Mouse (Mus musculus): ENCODE results near the gene Wwox.

Gene Wwox

DNA sequence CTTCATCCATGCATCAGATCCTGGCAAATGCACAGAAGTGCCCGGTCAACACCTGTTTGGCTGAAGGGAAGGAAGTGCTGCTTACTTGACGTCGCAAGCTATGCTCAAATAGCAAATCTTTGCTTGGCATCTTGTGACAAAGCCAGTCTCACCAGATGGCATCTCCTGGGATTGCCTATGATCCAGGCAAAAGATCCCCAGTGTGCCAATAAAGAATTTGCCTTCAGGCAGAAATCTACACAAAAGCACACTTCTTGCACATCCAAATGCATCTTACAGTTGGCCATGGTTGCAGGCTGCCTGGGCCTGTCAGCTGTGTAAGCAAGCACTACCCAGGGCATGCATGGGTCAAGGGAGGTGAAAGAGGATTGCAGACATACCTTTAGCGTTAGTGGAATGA, 773.7 kb downstream of the Wwox start:
- no peak for DNase-seq (ENCODE audit: inconsistent ontology term)

DNA sequence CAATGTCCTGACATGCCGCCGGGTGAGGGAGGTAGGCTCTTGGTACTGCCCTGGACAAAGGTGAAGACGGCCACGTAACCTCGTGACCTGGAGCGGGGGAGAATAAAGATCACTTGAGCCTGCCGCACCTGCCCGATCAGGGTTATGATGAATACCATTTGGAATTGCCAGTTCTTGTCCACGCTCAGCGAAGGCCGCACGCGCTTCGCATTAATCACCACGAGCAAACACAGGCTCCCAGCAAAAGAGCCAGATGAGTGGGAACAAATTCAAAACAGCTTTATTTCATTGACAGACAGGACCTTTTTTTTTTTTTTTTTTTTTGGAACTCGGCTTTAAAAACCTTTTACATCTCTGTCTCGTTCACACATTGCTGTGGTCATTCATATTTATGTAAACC, 775.4 kb downstream of the Wwox start:
- no peak for DNase-seq (ENCODE audit: inconsistent ontology term)

DNA sequence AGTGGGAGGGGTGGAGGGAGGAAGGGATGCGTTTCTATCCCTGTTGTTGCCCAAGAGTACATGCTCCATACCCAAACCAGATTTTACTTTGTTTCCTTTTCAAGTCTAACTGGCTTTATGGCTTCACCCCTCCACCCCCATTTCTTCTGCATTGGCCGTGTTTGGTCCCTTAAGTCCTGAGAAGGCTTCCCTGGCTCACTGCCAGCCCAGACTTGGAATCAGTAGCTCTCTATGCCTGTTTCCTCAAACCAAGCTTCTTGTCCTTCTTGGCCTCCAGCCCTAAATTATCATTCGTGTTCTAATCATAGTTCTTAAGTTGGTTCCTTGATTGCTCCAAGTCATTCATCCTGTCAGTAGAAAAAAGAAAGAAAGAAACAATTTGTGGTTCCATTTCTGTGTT, 777.3 kb downstream of the Wwox start:
- DNase-seq (ENCODE audit: inconsistent ontology term) = no peak

DNA sequence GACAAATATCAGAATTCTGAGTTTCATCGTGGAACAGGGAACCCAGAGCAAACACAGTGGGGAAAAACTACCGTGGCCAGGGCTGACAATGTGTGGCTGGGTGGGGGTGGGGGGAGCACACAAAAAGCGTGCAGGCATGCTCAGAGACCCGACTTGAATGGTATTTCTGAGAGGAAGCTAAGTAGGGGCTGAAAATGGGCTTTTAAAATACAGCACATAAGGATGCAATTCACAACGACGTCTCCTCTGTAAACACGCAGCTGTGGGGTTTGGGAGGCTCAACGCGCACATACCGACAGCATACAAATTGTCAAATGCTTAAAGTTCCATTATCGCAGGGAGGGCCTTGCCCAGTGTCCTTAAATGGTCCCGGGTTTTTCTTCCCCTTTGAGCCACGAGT, 783.1 kb downstream of the Wwox start:
- DNase-seq (ENCODE audit: inconsistent ontology term) = no peak

DNA sequence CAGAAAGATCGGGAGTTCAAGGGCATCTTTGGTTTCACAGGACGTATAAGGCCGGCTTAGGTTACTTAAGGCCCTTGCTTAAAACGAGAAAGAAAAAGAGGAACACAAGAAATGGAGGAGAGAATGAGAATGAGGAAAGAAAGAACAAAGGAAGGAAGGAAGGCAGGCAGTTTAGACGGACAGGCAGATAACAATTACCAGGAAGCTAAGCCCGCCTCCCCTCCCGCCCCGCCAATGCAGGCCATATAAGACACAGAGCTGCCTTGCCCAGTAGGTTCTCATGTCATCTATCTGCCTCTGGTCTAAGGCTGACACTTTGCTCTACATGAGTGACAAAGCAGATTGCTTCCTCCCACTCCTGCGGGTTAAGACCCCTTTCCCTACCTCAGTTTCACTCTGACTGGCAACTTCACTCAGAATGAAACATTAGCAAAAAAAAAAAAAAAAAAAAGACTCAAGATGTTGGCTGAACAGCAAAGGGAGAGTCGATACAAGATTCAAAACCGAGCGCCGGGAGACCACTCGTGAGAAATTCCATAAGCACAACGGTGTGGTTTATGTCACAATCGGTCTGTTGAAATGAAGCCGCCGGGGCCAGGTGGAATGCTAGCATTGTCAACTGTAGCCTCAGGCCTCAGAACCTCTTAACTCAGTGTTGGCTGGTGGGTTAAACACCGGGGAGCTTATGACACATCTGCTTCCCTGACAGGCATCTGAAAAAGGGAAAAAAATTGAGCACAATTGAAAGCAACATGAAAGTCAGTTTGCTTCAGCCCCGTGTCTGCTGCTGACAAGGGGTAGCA, 787.5 kb downstream of the Wwox start:
- DNase-seq (ENCODE audit: inconsistent ontology term) = no peak

DNA sequence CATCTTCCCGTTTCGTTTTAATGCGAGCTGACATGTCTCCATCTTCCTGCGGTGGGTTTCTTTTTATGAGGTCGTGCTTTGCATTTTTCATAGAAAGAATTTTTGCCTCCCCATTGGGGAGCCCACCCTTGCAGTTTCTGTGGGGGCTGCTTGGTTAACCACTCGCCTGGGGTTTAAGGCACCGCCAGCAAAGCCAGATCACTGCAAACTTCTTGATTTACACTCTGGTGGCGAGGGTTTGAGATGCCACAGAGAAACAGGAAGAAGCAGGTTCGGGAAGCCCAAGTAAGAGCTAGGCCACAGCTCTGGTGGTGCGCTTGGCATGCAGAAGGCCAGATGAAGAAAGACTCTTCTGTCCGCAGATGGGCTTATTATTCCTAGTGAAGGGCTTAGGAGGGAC, 789.4 kb downstream of the Wwox start:
- DNase-seq (ENCODE audit: inconsistent ontology term) = no peak

DNA sequence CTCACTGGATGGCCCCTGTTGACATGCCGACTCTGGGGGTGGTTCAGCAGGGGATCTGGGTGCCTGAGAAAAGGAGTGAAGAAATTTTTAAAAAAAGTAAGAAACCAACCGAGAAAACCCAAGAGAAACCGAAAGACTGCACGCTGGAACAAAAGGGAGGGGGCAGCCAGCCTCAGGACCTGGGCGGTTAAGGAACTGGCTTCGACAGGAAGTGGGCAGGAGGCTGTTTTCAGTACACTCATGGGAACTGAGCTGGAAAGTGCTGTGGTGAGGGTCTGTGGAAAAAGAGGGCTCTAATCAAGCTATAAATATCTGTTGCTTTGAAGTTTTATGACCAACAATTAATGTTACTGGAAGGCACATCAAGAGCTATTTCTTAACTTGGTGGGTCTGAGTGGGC, 794.6 kb downstream of the Wwox start:
- no peak for DNase-seq (ENCODE audit: inconsistent ontology term)

DNA sequence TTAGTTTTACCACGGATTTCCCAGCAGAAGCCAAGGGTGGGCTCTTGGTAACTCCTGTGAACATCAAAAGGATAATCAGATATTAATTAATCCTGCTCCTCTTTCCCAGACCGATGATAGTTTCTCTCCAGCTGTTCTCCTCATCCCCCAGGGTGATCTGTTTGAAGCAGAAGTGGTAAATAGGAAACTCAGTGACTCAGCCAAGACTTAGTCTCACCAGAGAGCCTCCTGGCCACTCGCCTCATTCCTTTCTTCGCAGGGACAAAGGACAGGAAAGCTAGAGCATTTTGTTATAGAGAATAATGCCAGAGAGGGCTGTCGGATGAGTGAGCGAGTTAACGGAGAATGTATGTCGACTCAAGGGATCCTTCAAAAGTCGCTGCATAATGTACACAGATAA, 798.1 kb downstream of the Wwox start:
- DNase-seq (ENCODE audit: inconsistent ontology term) = peak; percentile 44

DNA sequence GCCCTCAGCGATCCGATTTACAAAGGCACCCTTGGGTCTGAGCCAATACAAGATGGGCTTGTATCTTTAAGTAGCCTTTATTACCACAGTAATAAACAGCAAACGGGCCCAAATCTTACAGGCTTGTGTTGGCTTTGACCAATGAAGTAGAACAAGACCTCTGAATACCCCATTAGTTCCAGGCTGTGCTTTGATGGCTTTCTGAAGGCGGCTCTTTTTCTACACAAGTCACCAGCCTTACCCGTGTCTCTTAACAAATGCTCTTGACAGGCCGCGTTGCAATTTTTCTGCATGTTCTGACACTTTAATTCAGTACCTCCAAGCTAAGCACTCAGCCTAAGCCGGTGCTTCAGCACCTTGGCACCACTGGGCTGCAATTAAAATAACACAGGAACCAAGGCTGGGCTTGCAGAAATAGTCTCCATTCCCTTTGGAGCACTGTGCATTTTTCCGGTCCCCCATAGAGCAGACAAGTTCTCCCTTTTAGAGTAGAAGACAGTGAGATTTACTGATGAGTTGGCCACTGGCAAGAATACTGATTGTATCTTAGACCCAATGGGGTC, 804.1 kb downstream of the Wwox start:
- peak; percentile 10 for DNase-seq (ENCODE audit: inconsistent ontology term)

DNA sequence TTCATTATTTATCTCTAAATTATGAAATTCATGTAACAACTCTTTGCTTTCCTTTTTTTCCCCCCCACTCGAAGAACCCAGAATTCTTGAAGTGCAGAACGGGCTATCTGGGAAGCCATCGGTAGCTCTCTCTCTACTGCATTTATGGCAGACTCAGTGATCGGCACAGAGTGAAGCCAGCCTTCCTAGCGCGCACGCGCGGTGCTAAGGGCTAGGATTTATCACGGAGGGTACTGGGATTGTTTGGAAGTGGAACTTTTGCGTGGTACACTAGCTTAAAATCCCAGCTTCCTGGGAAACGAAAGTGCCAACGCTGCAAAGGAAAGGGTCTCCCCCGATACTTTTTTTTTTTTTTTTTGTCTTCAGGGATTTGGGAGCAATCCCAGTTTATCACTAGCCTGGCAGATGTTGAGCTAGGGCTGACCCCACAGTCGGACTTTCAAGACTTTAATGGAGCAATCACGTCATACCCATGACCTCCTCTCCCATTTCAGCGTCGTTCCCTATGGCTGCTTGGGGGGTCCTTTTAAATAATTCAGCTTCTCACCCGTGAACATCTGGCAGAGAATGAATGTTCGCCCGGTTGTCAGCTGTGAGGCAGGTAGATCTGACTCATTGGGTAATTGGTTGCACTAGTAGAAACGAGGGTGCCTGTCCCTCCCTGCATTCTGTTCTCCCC, 810.4 kb downstream of the Wwox start:
- no peak for DNase-seq (ENCODE audit: inconsistent ontology term)

DNA sequence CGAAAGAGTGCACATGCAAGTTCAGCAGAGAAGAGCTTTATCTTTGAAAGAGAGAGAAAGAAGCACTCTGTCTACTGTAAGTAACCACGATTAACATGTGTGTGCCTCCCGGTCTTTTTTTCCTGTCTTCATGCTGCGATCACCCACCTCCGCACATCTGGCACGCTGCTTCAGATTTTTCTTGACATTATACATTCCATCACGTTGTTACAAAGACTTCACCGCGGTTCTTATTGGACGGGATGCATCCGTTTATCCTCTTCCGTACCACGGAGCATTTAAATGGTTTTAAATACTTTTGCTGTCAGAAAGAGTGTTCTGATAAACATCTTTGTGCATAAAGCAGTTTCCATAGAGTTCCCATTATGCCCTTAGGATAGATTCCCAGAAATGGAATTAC, 816.1 kb downstream of the Wwox start:
- DNase-seq (ENCODE audit: inconsistent ontology term) = no peak

DNA sequence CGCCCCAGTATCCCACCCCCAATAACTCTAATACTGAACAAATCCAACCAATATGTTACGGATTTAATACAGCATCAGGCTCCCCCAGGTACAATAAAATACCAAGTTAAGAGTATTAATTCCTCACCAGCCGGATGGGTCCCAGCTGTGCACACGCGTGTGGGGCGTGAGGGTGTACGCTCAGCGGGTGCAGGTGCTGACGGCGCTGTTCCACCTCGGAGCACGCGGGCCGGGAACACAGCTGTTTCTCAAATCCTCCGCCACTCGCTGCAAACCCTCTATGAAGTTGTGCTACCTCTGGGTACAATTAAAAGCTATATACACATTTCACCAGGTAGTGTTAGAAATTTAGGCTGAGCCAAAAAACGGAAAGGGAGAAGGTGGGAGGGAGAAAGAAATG, 818.0 kb downstream of the Wwox start:
- DNase-seq (ENCODE audit: inconsistent ontology term) = no peak

DNA sequence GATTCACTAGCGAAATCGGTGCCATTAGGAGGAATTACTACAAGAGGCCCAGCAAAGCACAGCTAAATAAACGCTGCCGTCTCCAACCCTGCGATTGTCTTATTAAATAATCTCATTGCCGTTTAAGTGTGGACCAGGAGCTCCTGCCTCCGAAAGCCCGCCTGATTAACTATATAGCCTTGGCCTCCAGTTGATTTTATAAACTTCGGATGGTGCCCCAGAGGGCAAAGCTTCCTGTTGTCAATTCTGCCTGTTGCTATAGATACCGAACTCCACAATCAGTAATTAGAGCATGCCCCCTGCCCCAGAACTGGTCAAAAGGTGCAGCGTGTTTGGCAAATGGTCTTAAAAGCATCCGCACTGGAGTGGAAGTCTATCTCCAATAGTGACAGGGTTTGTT, 820.4 kb downstream of the Wwox start:
- DNase-seq (ENCODE audit: inconsistent ontology term) = no peak

DNA sequence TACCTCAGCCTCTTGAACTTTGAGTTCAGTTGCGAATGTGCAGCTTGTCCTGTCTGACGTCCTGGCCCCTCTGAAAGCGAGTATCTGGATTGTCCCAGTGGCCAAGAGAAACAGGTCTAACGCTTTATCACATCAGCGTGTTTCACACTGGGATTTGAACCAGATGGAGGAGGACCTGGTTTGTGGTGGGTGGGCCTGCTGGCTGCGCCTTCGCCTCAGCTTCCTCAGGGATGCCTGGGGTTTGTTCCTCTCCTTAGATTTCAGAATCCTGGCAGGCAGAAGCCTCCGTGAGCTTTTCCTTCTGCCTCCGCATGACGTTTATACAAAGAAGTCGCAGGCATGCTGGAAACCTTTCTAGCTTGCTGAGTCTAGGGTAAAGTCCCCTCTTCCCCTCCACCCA, 827.7 kb downstream of the Wwox start:
- DNase-seq (ENCODE audit: inconsistent ontology term) = no peak

DNA sequence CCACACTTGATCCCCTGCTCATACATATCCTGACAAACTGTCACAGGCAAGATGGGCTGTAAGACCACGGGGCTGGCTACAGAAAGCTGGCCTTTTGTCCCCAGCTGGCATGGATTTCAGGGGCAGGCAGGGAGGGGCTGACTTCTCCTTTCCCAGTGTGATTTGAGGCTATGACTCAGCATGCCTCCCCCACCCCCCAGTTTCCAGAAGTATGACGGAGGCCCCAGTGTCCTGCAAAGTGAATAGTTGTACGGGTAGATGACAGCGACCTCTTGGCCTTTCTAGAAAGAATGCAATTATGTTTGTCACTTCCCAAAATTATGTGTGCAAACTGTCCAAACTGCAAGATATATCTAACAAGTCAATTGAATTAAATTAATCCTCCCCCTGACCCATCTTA, 830.1 kb downstream of the Wwox start:
- peak; percentile 74 for DNase-seq (ENCODE audit: inconsistent ontology term)

DNA sequence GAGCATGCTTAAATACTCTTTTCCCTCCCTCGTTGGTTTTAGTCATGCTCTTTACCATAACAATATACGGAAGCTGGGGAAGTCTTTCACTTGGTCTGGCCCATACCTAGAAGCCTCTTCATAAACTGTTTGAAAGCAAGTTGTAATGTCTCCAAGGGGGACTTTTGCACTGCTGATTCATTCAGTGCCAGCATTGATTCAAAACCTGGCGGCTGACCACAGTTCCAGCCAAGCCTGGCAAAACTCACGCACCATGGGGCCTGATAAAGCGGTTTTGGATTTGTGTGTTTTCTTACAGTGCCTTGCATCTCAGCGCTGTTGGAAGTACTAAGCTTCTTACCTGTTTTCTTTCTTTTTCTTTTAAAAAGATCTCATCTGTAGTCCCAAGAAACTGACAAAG, 834.5 kb downstream of the Wwox start:
- DNase-seq (ENCODE audit: inconsistent ontology term) = peak; percentile 34

DNA sequence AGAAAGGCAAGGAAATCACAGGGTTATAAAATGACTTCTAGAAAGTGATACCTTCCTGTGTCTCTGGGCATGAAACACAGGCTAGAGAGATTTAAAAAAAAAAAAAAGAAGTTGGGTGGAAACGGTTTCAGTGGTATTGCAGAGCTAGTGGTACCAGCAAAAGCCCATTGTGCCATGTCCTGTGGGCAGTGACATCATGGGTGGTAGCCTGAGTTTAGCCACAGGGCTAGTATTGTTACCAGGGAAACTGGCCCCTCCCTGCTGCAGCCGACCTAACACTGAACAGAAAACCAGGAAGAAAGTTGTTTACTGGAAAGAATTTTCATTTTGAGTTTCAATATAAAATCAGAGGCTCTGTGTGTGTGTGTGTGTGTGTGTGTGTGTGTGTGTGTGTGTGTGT, 836.8 kb downstream of the Wwox start:
- no peak for DNase-seq (ENCODE audit: inconsistent ontology term)

DNA sequence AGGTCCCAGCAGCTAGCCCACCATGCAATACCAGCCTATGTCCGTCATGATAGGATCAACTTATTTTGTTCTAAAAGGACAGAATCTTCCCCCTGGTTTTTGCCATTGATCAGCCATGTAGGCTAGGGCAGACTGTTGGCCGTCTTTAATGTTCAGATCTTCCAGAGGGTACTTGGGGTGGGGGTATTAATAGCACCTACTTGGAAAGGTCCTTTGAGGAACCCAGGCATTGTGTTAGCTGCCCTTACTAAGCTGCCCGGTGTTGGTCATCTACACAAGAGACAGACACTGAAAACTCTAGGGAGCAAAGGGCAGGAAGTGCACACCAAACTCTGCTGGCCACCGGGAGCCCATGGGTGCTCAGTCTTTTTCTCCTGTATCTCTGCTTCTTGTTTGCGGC, 838.8 kb downstream of the Wwox start:
- DNase-seq (ENCODE audit: inconsistent ontology term) = no peak

DNA sequence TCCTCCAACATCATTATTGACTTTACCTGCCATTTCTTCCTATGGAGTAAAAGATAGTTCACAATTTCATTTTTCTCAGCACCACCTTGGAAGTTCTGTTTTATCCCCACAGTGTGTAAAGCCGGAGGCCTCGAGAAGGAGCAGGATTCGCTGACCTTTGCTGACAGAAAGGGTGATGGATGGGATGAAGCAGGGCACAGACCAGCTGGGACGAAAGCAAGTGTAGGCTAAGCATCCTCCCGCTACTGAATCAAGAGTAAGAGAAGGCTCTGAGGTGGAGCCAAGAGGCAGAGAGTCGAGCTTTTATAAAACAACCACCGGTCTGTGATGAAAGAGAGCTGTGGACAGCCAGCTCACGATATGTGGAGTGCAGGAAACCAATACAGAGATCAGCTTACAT, 850.8 kb downstream of the Wwox start:
- DNase-seq (ENCODE audit: inconsistent ontology term) = no peak

DNA sequence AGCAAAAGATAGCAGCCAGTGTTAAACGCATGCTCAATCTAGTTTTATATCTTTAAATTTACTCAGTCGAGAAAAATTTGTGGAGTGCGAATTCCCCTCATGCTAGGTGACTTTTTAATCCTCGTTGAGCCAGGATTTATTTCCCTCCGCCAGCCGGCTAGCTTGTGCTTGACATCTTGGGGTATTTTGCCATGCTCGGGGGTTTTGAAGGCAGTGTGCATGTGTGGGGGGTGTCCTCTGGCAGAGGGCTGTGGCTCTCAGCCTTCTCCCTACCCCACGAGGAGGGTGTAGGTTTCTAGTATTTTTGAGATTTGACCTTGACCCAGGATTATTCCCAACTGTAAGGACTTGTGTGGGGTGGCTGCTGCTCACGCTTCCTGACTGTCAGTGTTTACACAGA, 857.3 kb downstream of the Wwox start:
- DNase-seq (ENCODE audit: inconsistent ontology term) = no peak

DNA sequence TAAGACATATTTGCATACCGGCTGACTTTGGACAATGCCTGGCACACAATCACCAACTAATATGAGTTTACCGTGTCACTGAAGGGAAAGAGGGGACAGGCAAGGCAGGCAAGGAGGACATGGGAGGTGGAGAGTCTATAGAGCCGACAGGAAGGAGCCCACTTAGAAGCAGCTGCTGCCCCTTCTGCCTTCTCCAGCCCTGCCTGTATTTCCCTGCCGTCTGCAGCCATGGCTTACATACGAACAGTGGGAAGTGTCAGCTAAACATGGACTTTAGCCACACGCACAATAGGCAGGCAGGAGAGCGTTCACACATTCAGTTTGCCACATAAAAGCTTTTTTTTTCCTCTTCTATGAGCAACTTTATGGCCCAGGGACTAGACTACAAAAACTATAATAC, 863.0 kb downstream of the Wwox start:
- DNase-seq (ENCODE audit: inconsistent ontology term) = no peak

DNA sequence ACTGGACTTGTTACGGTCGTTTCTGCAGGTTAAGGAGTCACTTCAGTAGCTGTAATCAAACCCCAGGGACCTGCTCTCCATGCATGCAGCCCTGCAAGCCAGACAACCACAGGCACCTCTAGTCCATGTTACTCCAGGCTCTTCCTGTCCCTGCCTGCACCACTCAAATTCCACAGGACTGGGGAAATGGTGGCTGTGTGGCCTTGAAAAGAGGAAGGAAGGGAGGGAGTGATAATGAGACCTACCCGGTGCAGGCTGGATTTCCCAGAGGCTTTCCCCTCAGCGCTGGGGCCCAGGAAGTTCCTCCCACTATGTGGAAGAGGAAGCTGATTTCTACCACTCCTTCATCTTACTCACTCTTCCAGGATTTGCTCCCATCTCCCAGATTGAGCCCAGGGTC, 868.0 kb downstream of the Wwox start:
- DNase-seq (ENCODE audit: inconsistent ontology term) = no peak

DNA sequence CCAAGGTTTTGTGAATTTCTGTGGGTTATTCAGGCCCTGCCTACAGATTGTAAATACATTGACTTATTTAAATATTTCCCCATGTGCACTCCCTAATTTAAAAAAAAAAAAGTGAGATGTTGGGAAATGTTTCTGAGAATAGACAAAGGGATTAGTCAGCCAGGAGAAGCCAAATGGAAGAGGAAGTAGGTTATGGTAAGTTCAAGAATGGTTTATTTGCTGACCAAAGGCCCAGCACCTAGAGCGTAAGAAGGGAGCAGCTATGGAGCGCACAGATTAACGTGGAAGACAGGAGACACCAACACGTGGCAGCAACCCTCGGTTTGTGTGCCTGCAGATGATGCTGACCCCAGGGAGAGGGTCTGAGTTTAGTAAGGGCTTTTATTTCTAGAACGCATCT, 871.5 kb downstream of the Wwox start:
- DNase-seq (ENCODE audit: inconsistent ontology term) = no peak
